Mouse (Mus musculus) hindbrain, embryonic 11.5 days (tissue): Measurements from ENCODE around the gene Fam83g. TPM values are rescaled to one million over a fixed set of nuclear protein-coding genes. Genes with fewer than 3 reads are reported as not detected.

Experiments used
- ATAC-seq: fragments of 200-750 bp; cut with Nextera tagmentation; 2 replicates; pipeline ENCODE4 v1.8.0; 2017; ENCODE audit warnings: mild to moderate bottlenecking, moderate TSS enrichment, moderate library complexity; ENCODE audit not compliant: low FRiP score
- DNase-seq: peaks from one replicate; pipeline ENCODE4 v3.0.0-alpha.2; 2015; ENCODE audit warnings: low spot score
- H3K27ac ChIP-seq: fragments of 300-500 bp; sonication (generic); 2 replicates; pipeline ENCODE4 v1.5.1; 2014; ENCODE audit warnings: mild to moderate bottlenecking, low read depth, low read length
- H3K27me3 ChIP-seq: fragments of 300-500 bp; sonication (generic); 2 replicates; pipeline ENCODE4 v1.6.1; 2014; ENCODE audit warnings: mild to moderate bottlenecking, low read length, moderate library complexity, mixed read lengths; ENCODE audit not compliant: control insufficient read depth, insufficient read depth
- H3K36me3 ChIP-seq: fragments of 300-500 bp; sonication (generic); 2 replicates; pipeline ENCODE4 v1.6.1; 2014; ENCODE audit warnings: mild to moderate bottlenecking, low read length, moderate library complexity, mixed read lengths; ENCODE audit not compliant: control insufficient read depth, insufficient read depth
- H3K4me1 ChIP-seq: fragments of 300-500 bp; sonication (generic); replicated peaks from 2 replicates; pipeline ENCODE4 v1.6.1; 2014; ENCODE audit warnings: low read length, mixed read lengths; ENCODE audit not compliant: control insufficient read depth, insufficient read depth
- H3K4me2 ChIP-seq: fragments of 300-500 bp; sonication (generic); replicated peaks from 2 replicates; pipeline ENCODE4 v1.6.1; 2014; ENCODE audit warnings: mild to moderate bottlenecking, low read depth, low read length
- H3K4me3 ChIP-seq: fragments of 300-500 bp; sonication (generic); 2 replicates; pipeline ENCODE4 v1.5.1; 2014; ENCODE audit warnings: low read depth, low read length
- H3K9ac ChIP-seq: fragments of 300-500 bp; sonication (generic); 2 replicates; pipeline ENCODE4 v1.6.1; 2014; ENCODE audit warnings: low read depth, low read length
- H3K9me3 ChIP-seq: fragments of 300-500 bp; sonication (generic); 2 replicates; pipeline ENCODE4 v1.6.1; 2016; ENCODE audit warnings: low read length; ENCODE audit not compliant: control insufficient read depth
- WGBS: fragments of 180-500 bp; shearing (Covaris S2); extraction: QIAGEN DNeasy Blood & Tissue Kit; methylation state at CpG from one replicate; pipeline ENCODE4 v1.1.7; 2014; 5-methylcytosine and 5-hydroxymethylcytosine counted together
- polyA plus RNA-seq: library from polyadenylated mRNA; unstranded; fragments of >200 nt; fragmentation: Nextera tagmentation; extraction: Ambion mirVana; gene quantifications from 2 replicates; pipeline ENCODE4 v1.2.1, GENCODE M21; 2014

Gene Fam83g
- polyA plus RNA-seq, 1 experiment from 2014 or later = 0.31 TPM

DNA sequence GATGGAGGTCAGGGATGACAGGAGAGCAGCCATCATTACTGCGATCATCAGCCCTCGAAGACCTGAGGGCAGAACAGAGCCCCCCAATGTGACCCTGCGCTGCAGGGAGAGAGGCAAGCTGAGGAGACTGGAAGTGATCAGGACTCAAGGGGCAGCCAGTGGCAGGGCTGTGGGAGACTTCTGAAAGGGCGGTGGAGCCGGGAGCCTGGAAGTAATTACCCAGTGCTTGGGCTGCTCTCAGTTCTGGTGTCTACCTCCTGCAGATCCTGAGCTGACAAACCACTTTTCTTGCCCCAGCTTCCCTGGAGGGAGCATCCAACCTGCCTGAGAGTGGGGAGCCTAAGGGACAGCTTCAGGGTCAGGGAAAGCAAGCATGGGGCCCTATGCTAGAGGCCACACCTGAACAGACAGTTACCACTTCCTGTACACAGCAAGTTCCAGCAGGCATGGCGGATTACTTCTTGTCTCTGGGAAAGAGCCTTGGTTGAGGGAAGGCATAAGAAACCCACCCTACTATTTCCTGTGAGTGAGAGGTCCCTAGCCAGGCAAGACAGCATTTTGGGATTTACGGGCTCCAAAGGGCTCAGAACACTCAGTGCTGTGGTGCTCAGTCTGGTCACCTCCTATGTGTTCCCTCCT lies 7.6 kb upstream of the Fam83g start:
- Histone ChIP-seq H3K36me3 (no peaks in the 10 kb centered on the region), H3K4me1 (peaks cover 5% of the 10 kb centered on the region), H3K27ac (no peak overlapping the region), H3K9me3 (no peaks in the 10 kb centered on the region), H3K9ac (no peak overlapping the region), H3K4me3 (no peak overlapping the region), H3K27me3 (no peaks in the 10 kb centered on the region; the same call in 1 of the 2 replicates), H3K4me2 (no peak overlapping the region)
- ATAC-seq (no peak), DNase-seq (no peak)
- WGBS = 56% methylated on average over 7 of the region's 7 CpGs

DNA sequence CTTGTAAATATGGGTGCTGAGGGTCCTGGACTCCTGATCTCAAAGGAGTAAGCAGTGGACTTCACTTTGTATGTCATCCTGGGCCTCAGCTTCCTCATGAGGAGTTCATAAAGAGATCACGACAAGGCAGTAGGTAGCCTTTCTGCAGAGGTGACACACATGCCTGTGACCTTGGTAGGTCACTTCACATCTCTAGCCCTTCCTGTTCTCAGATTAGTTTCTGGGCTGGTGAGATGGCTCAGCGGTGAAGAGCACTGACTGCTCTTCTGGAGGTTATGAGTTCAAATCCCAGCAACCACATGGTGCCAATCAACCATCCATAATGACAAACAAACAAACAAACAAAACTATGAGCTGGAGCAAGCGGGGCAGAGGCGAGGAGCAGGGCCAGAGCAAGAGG lies 6.2 kb upstream of the Fam83g start:
- Histone ChIP-seq H3K4me3 (no peak overlapping the region), H3K36me3 (no peaks in the 10 kb centered on the region), H3K4me2 (no peak overlapping the region), H3K9ac (no peak overlapping the region), H3K9me3 (no peaks in the 10 kb centered on the region), H3K4me1 (peaks cover 5% of the 10 kb centered on the region), H3K27ac (no peak overlapping the region), H3K27me3 (no peaks in the 10 kb centered on the region; the same call in 1 of the 2 replicates)
- no peak for DNase-seq
- no peak for ATAC-seq
- 78% methylated on average over 4 of the region's 4 CpGs for WGBS

DNA sequence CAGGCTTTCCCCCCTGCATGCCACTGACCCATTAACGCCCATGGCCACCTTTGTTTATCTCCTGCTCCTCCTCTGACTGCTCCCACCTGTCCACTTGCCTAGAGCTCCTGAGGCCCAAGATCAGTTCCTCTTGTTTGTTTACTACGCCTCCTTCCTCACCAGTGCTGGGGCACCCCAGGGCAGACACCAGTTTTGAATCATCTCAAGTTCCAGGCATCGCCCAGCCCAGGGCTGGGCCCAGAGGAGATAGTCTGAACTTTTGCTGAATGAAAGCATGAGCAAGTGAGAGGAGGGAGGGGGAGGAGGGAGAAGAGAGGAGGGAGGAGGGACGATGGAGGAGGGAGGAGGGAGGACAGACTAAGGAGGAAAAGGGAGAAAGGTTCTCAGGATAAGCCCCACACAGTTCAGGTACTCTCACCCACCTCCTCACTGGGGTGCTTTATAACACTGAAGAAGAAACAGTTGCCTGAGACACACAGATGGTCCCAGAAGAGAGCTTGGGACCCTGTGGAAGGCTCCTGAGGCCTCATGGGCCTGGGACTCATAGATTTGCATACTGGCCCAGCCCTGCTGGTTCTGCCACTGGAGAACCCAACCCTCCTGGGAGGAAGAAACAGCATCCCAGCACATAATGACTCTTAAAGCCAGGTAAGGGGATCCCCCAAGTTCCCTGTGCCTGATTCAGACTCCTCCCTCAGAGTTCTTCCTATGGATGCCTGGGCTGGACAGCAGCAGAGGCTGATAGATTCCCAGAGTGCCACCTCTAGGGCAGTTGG lies 4.6 kb upstream of the Fam83g start:
- DNase-seq (no peak), ATAC-seq (no peak)
- no peak overlapping the region for H3K4me2 ChIP-seq
- no peak overlapping the region for H3K27ac ChIP-seq
- whole genome bisulfite sequencing = 75% methylated on average over 4 of the region's 4 CpGs
- no peaks in the 10 kb centered on the region for H3K36me3 ChIP-seq
- H3K9ac ChIP-seq = no peak overlapping the region
- no peaks in the 10 kb centered on the region for H3K9me3 ChIP-seq
- peaks cover 15% of the 10 kb centered on the region for H3K27me3 ChIP-seq
- H3K4me3 ChIP-seq = no peak overlapping the region
- peaks cover 5% of the 10 kb centered on the region for H3K4me1 ChIP-seq

DNA sequence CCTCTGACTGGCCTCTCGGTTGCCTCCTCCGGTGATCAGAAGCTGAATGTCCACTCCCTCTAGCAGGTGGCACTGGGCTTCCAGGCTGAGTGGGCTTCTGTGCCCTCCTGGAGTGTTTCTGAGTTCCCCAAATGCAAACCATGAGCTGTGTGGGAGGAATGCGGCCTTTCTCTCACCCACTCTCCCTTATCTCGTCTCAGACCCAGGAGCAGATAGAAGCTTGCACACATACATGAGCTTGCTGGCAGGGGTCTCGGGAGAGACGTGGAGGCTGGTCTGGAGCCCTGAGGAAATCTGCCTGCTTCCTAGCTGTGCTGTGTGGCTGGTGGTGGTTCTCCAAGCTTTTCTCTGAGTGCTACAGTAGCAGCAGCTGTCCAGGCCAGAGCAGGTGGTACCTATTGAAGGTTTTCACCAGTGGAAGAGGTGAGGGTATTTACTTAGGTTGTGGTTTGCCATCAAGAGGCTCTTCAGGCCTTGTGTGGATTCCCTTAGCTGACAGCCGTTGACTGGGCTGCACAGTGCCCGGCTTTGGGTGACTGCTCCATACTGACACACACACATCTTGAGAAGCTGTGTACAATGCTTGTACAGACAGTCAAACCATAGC lies 1.3 kb downstream of the Fam83g start:
- Histone ChIP-seq H3K9me3 (no peaks in the 10 kb centered on the region), H3K36me3 (no peaks in the 10 kb centered on the region), H3K27me3 (peaks cover 31% of the 10 kb centered on the region), H3K27ac (no peak overlapping the region), H3K4me1 (no peaks in the 10 kb centered on the region), H3K9ac (no peak overlapping the region), H3K4me2 (no peak overlapping the region), H3K4me3 (no peak overlapping the region)
- DNase-seq = no peak
- ATAC-seq = no peak
- WGBS = 72% methylated on average over 8 of the region's 8 CpGs

DNA sequence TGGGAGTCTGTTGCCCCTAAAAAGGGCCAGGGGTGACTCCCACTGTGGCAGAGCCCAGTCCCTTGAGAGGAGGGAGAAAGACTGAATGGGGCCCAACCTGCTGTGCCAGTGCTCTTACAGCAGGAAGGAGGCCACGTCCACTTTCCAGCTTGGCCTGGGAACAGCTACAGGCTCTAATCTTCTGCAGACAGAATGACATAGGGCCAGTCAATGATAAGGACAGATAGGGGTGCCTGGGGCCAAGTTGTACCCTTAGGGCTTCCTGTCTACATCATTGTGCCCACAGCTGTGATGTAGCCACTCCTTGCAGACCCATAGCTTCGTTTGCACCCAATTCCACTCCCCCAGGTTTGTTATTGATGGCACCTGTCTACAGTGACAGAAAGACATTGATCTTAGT lies 2.2 kb downstream of the Fam83g start:
- H3K27ac ChIP-seq = no peak overlapping the region
- no peaks in the 10 kb centered on the region for H3K4me1 ChIP-seq
- H3K9ac ChIP-seq = no peak overlapping the region
- H3K27me3 ChIP-seq = peaks cover 31% of the 10 kb centered on the region
- 68% methylated on average over 2 of the region's 2 CpGs for WGBS
- H3K9me3 ChIP-seq = no peaks in the 10 kb centered on the region
- no peak overlapping the region for H3K4me3 ChIP-seq
- H3K36me3 ChIP-seq = no peaks in the 10 kb centered on the region
- DNase-seq = no peak
- ATAC-seq = no peak
- no peak overlapping the region for H3K4me2 ChIP-seq

DNA sequence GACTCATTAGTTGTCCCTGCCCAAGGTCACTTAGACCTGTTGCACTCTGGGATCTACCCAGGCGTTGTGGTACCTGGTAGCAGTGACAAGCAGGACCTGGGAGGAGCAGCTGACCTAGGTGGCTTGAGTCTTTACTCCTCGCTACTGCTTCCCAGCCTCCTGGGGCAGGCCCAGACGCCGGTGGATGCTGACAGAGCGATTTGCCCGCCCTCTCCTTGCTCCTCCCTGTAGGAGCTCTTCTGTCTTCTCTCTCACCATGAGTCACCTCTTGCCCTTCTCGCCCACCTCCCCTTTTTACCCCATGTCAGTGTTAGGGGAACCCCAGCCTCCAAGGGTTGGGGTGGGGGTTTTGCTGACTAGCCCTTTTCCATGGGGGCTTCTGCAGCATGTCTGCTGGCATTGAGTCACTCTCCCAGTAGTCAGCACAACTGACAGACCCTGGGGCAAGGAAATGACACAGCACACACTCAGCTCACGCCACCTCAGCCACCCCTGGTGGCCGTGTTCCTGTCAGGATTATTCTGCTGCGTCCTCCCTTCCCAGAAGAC lies 3.1 kb downstream of the Fam83g start:
- Histone ChIP-seq H3K9ac (no peak overlapping the region), H3K27ac (no peak overlapping the region), H3K27me3 (peaks cover 31% of the 10 kb centered on the region), H3K36me3 (no peaks in the 10 kb centered on the region), H3K4me3 (no peak overlapping the region), H3K9me3 (no peaks in the 10 kb centered on the region), H3K4me2 (no peak overlapping the region), H3K4me1 (no peaks in the 10 kb centered on the region)
- 36% methylated on average over 10 of the region's 10 CpGs for WGBS
- ATAC-seq (no peak), DNase-seq (no peak)

DNA sequence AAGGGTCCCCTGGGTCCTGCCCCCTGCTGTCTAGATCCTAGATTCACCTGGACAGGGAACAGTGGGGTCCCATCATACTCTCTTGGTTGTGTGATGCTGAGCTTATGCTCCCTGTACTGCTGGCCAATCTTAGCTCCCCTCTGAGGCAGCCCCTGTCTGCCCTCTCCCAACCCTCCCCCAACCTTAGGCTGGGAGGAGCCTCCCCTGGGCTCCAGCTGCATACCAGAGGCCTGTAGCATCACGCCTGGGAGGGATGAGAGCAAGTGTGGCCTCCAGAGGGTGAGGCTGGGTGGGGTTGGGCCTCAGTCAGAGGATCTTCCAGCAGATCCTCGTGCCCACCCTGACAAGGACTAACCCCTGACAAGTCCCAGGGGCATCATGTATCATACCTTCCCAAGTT lies 3.7 kb downstream of the Fam83g start:
- peaks cover 31% of the 10 kb centered on the region for H3K27me3 ChIP-seq
- H3K4me2 ChIP-seq = no peak overlapping the region
- DNase-seq = no peak
- H3K9me3 ChIP-seq = no peaks in the 10 kb centered on the region
- no peak overlapping the region for H3K4me3 ChIP-seq
- H3K27ac ChIP-seq = no peak overlapping the region
- no peaks in the 10 kb centered on the region for H3K36me3 ChIP-seq
- WGBS = 49% methylated on average over 2 of the region's 2 CpGs
- H3K9ac ChIP-seq = no peak overlapping the region
- ATAC-seq = no peak
- no peaks in the 10 kb centered on the region for H3K4me1 ChIP-seq

DNA sequence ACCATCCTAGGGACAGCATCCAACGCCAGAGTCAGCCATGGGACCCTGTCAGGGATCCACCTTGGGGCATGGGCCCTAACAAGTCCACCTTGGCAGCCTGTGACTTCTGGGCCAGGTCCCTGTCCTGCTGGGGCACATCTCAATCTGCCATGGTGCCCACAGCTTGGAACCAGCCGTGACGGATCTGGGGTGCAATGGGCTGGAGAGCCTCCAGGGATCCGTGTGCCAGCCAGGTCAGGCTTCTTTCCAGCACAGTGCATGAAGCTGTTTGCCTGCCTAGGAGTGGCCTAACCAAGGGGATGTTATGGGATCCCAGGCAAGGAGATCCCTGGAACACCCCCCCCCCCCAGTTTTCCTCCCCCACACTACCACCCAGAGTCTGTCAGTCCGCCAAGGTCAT lies 9.1 kb downstream of the Fam83g start:
- ATAC-seq (no peak), DNase-seq (no peak)
- Histone ChIP-seq H3K27me3 (no peaks in the 10 kb centered on the region), H3K9me3 (no peaks in the 10 kb centered on the region), H3K4me3 (no peak overlapping the region), H3K4me2 (no peak overlapping the region), H3K9ac (no peak overlapping the region), H3K4me1 (no peaks in the 10 kb centered on the region), H3K36me3 (no peaks in the 10 kb centered on the region), H3K27ac (no peak overlapping the region)
- 89% methylated on average over 5 of the region's 5 CpGs for WGBS
